Mouse (Mus musculus) hindbrain, embryonic 14.5 days (tissue): ENCODE measurements at regions not wholly inside any gene's neighbourhood (a gene's known extent, or its start where the extent isn't known, plus 50 kb on each side); places are given as distances from the start of the nearest gene placed in this dataset.

Source experiments
- ATAC-seq: fragments of 200-750 bp; cut with Nextera tagmentation; 2 replicates; pipeline ENCODE4 v1.8.0; 2017; ENCODE audit warnings: moderate number of reproducible peaks, mild to moderate bottlenecking, moderate TSS enrichment, moderate library complexity; ENCODE audit not compliant: low FRiP score
- DNase-seq: peaks from one replicate; pipeline ENCODE4 v3.0.0-alpha.2; 2015; ENCODE audit warnings: low spot score
- H3K27ac ChIP-seq: fragments of 300-500 bp; sonication (generic); 2 replicates; pipeline ENCODE4 v1.5.1; 2014; ENCODE audit warnings: mild to moderate bottlenecking, moderate library complexity
- H3K27me3 ChIP-seq: fragments of 300-500 bp; sonication (generic); 2 replicates; pipeline ENCODE4 v1.6.1; 2014; ENCODE audit warnings: mild to moderate bottlenecking, low read length, mixed read lengths; ENCODE audit not compliant: control insufficient read depth, insufficient read depth
- H3K36me3 ChIP-seq: fragments of 300-500 bp; sonication (generic); replicated peaks from 2 replicates; pipeline ENCODE4 v1.6.1; 2014; ENCODE audit not compliant: control insufficient read depth, insufficient read depth
- H3K4me1 ChIP-seq: fragments of 300-500 bp; sonication (generic); replicated peaks from 2 replicates; pipeline ENCODE4 v1.6.1; 2014; ENCODE audit warnings: antibody characterized with exemption, low read length, mixed read lengths; ENCODE audit not compliant: control insufficient read depth, insufficient read depth
- H3K4me2 ChIP-seq: fragments of 300-500 bp; sonication (generic); replicated peaks from 2 replicates; pipeline ENCODE4 v1.6.1; 2014; ENCODE audit warnings: mild to moderate bottlenecking, moderate library complexity
- H3K4me3 ChIP-seq: fragments of 300-500 bp; sonication (generic); replicated peaks from 2 replicates; pipeline ENCODE4 v1.5.1; 2014; ENCODE audit warnings: mild to moderate bottlenecking, low read length
- H3K9ac ChIP-seq: fragments of 300-500 bp; sonication (generic); 2 replicates; pipeline ENCODE4 v1.6.1; 2014
- H3K9me3 ChIP-seq: fragments of 300-500 bp; sonication (generic); 2 replicates; pipeline ENCODE4 v1.6.1; 2016; ENCODE audit warnings: low read length; ENCODE audit not compliant: control insufficient read depth
- WGBS: fragments of 180-500 bp; shearing (Covaris S2); extraction: QIAGEN DNeasy Blood & Tissue Kit; methylation state at CpG from one replicate; pipeline ENCODE4 v1.1.7; 2014; 5-methylcytosine and 5-hydroxymethylcytosine counted together

- Histone ChIP-seq H3K36me3 (no peaks in the 10 kb centered on the region), H3K4me2 (no peak overlapping the region), H3K27ac (no peak overlapping the region), H3K4me3 (no peak overlapping the region), H3K4me1 (0 out of 2 replicates have a peak, but pooled peaks cover 4% of the 10 kb centered on the region), H3K9me3 (no peaks in the 10 kb centered on the region), H3K27me3 (no peaks in the 10 kb centered on the region; the same call in 1 of the 2 replicates), H3K9ac (no peak overlapping the region)
- 17% methylated on average over 6 of the region's 6 CpGs for WGBS
- ATAC-seq (peak; percentile 70; the same call in 1 of the 2 replicates), DNase-seq (no peak)
These were observed 288.8 kb upstream of the Zfp637 start for GRCm38 (mm10) chr6:117552006-117552667.

DNA sequence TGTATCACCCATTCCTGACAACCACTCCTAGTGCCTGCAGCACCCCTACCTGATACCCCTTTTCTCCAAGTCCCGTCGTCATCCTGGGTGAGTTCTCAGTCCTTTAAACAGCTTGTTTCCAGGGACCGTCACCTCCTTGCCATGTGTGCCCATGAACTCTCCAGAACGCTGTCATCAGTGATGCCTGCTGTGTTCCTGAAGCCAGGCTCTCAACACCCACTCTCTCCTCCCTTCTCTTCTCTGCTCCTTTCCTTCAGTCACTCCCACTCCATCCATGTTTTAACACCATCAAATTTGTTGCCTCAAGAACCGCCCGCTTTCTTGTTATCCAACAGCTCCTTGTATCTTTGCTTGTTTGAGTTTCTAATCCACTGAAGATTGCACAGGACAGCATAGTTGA, 277.8 kb upstream of the Zfp637 start:
- Histone ChIP-seq H3K27ac (no peak overlapping the region), H3K27me3 (no peaks in the 10 kb centered on the region), H3K9me3 (no peaks in the 10 kb centered on the region), H3K9ac (no peak overlapping the region), H3K4me2 (no peak overlapping the region), H3K4me1 (no peaks in the 10 kb centered on the region), H3K4me3 (no peak overlapping the region), H3K36me3 (no peaks in the 10 kb centered on the region)
- ATAC-seq (no peak), DNase-seq (no peak)
- 92% methylated on average over 6 of the region's 6 CpGs for WGBS

DNA sequence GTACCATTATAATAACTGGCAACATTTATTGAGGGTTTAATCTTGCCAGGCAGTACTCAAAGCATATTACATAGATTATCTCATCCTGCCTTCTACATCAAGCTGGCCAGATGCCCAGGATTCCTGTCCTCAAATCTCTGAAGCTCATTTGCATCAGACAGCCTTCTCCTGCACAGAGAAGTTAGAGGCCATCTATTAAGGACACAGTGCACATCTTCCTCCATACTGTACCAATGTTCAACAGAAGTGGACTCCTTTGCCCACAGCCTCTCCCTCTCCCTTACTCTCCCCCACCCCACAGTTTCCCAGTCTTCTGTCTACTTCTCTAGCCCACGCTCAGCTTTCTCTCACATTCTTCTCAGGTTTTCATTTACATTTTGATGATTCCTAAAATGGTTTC, 277.3 kb upstream of the Zfp637 start:
- no peak for DNase-seq
- WGBS, result 77% methylated on average over 1 of the region's 1 CpGs
- Histone ChIP-seq H3K27me3 (no peaks in the 10 kb centered on the region), H3K4me1 (no peaks in the 10 kb centered on the region), H3K9ac (no peak overlapping the region), H3K4me2 (no peak overlapping the region), H3K27ac (no peak overlapping the region), H3K4me3 (no peak overlapping the region), H3K9me3 (no peaks in the 10 kb centered on the region), H3K36me3 (no peaks in the 10 kb centered on the region)
- no peak for ATAC-seq

- DNase-seq (no peak), ATAC-seq (no peak)
- Histone ChIP-seq H3K4me1 (no peaks in the 10 kb centered on the region), H3K27me3 (no peaks in the 10 kb centered on the region), H3K9me3 (no peaks in the 10 kb centered on the region), H3K9ac (no peak overlapping the region), H3K27ac (no peak overlapping the region), H3K4me3 (no peak overlapping the region), H3K4me2 (no peak overlapping the region), H3K36me3 (no peaks in the 10 kb centered on the region)
- WGBS, result 70% methylated on average over 6 of the region's 6 CpGs
These were observed 274.2 kb upstream of the Zfp637 start for GRCm38 (mm10) chr6:117566786-117567185.

DNA sequence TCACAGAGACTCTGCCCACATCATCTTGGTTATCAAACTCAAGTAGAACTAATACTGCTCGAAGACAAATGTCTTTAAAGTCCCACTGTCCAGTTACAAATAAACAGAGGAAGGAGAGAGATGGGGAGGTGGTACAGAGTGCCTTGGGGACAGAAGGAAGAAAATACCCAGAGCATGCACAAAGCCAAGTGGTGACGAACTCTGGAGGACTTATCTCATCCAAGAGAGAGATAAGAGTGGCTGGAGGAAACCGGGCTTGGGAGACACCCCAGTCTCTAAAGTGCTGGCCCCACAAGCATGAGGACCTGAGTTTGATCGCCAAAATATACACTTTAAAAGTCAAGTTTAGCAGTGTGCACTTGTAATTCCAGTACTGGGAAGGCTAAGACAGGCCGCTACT, 273.3 kb upstream of the Zfp637 start:
- Histone ChIP-seq H3K9me3 (no peaks in the 10 kb centered on the region), H3K9ac (no peak overlapping the region), H3K4me2 (no peak overlapping the region), H3K4me3 (no peak overlapping the region), H3K27me3 (no peaks in the 10 kb centered on the region), H3K36me3 (no peaks in the 10 kb centered on the region), H3K4me1 (no peaks in the 10 kb centered on the region), H3K27ac (no peak overlapping the region)
- 92% methylated on average over 5 of the region's 5 CpGs for WGBS
- DNase-seq (no peak), ATAC-seq (no peak)

- Histone ChIP-seq H3K36me3 (no peaks in the 10 kb centered on the region), H3K4me1 (no peaks in the 10 kb centered on the region), H3K27ac (no peak overlapping the region), H3K4me3 (no peak overlapping the region), H3K9ac (no peak overlapping the region), H3K4me2 (no peak overlapping the region), H3K27me3 (no peaks in the 10 kb centered on the region), H3K9me3 (no peaks in the 10 kb centered on the region)
- no peak for ATAC-seq
- DNase-seq, result no peak
- 77% methylated on average over 11 of the region's 11 CpGs for WGBS
These were observed 271.2 kb upstream of the Zfp637 start for GRCm38 (mm10) chr6:117569576-117570326.

DNA sequence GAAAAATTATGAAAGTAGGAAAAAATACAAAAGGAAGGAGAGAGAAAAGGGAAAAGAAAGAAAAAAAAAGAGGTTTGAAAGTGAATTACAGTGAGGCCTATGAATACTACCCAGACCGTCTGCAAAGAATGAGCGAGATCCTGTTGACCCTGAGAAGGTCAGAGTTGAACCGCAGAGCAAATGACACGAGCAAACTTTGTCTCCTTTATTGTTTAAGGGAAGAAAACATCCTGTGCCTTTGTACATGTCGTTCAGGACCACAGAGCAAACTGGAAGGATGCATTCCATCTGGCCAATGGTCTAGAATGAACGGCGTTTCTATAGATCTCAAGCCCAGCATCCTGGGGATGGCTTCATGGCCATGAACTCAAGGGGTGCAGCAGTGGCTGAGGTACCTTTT, 270.6 kb upstream of the Zfp637 start:
- Histone ChIP-seq H3K4me3 (no peak overlapping the region), H3K9me3 (no peaks in the 10 kb centered on the region), H3K27me3 (no peaks in the 10 kb centered on the region), H3K27ac (no peak overlapping the region), H3K9ac (no peak overlapping the region), H3K36me3 (no peaks in the 10 kb centered on the region), H3K4me1 (no peaks in the 10 kb centered on the region), H3K4me2 (no peak overlapping the region)
- ATAC-seq (no peak), DNase-seq (no peak)
- WGBS, result 35% methylated on average over 7 of the region's 7 CpGs

DNA sequence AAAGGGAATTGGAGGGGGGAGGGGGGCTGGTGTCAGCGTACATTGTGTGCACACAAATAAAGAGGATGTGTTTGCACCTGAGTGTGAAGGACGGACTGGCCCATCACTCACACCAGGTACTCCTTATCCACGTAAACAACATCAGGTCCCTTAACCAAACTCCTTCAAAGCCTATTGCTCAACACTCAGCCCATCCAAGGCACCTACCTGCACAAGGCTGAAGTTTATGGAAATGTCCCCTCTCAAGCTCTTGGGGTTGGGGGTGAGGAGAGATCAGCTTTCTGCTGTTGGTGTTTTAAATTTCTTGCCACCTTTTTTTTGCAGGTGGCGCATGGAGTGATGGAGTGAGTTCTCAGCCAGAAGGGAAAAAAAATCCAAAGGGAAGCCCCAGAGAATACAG, 270.2 kb upstream of the Zfp637 start:
- H3K27me3 ChIP-seq, result no peaks in the 10 kb centered on the region
- H3K27ac ChIP-seq, result no peak overlapping the region
- no peak overlapping the region for H3K4me2 ChIP-seq
- ATAC-seq (no peak), DNase-seq (no peak)
- WGBS, result 89% methylated on average over 4 of the region's 4 CpGs
- H3K9ac ChIP-seq, result no peak overlapping the region
- H3K36me3 ChIP-seq, result no peaks in the 10 kb centered on the region
- no peak overlapping the region for H3K4me3 ChIP-seq
- no peaks in the 10 kb centered on the region for H3K4me1 ChIP-seq
- H3K9me3 ChIP-seq, result no peaks in the 10 kb centered on the region

DNA sequence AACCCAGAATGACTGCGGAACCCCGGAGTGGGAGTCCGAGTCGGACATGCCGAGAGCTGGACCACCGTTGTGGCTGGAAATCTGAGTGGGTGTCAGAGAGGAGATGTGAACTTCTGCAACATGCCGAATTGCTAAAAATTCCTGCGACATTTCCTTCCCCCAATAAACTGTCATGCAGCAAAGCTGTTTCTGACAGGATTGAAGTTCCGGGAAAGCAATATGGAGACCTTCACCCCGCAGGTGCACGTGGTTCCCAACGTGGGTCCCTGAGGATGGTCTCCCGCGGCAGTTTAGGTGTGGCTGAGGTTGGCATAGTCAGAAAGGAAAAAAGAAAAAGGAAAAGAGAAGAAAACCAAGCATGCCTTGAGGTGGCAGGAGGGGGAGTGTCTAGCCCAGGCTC, 269.0 kb upstream of the Zfp637 start:
- H3K9me3 ChIP-seq, result no peaks in the 10 kb centered on the region
- DNase-seq, result no peak

More for the DNA sequence above, 269.0 kb upstream of the Zfp637 start:
- ATAC-seq, result no peak
- WGBS, result 94% methylated on average over 14 of the region's 14 CpGs
- Histone ChIP-seq H3K9ac (no peak overlapping the region), H3K27ac (no peak overlapping the region), H3K27me3 (no peaks in the 10 kb centered on the region), H3K4me1 (no peaks in the 10 kb centered on the region), H3K4me2 (no peak overlapping the region), H3K36me3 (no peaks in the 10 kb centered on the region), H3K4me3 (no peak overlapping the region)
